Mouse (Mus musculus) forelimb bud, embryonic 11.5 days (tissue): ENCODE measurements around the gene Vps13c.

ENCODE experiments used
- DNase-seq: peaks from one replicate; pipeline ENCODE4 v3.0.0-alpha.2; 2012; ENCODE audit warnings: low read depth, low spot score

Gene Vps13c

GRCm38 (mm10) chr9:67877081-67877718 lies 37.0 kb downstream of the Vps13c start:
- peak; percentile 34 for DNase-seq

GRCm38 (mm10) chr9:67878197-67878769 lies 38.1 kb downstream of the Vps13c start:
- no peak for DNase-seq

- no peak for DNase-seq
These were observed 43.3 kb downstream of the Vps13c start for GRCm38 (mm10) chr9:67883349-67883984.

GRCm38 (mm10) chr9:67884095-67884494 lies 43.9 kb downstream of the Vps13c start:
- no peak for DNase-seq

- DNase-seq, result no peak
These were observed 47.0 kb downstream of the Vps13c start for GRCm38 (mm10) chr9:67886981-67887720.

GRCm38 (mm10) chr9:67893474-67893873 lies 53.3 kb downstream of the Vps13c start:
- DNase-seq, result no peak

- no peak for DNase-seq
These were observed 56.6 kb downstream of the Vps13c start for GRCm38 (mm10) chr9:67896646-67897295.

GRCm38 (mm10) chr9:67900398-67900797 lies 60.2 kb downstream of the Vps13c start:
- no peak for DNase-seq

GRCm38 (mm10) chr9:67904355-67904754 lies 64.2 kb downstream of the Vps13c start:
- no peak for DNase-seq

- no peak for DNase-seq
These were observed 65.3 kb downstream of the Vps13c start for GRCm38 (mm10) chr9:67905541-67905940.

- no peak for DNase-seq
These were observed 74.5 kb downstream of the Vps13c start for GRCm38 (mm10) chr9:67914681-67915080.

GRCm38 (mm10) chr9:67922350-67922749 lies 82.2 kb downstream of the Vps13c start:
- DNase-seq, result no peak

GRCm38 (mm10) chr9:67930629-67931028 lies 90.4 kb downstream of the Vps13c start:
- no peak for DNase-seq

- no peak for DNase-seq
These were observed 97.1 kb downstream of the Vps13c start for GRCm38 (mm10) chr9:67937286-67937685.

GRCm38 (mm10) chr9:67955466-67956010 lies 115.3 kb downstream of the Vps13c start:
- no peak for DNase-seq

GRCm38 (mm10) chr9:67961953-67962352 lies 121.8 kb downstream of the Vps13c start:
- DNase-seq, result no peak

GRCm38 (mm10) chr9:67965889-67966288 lies 125.7 kb downstream of the Vps13c start:
- no peak for DNase-seq

GRCm38 (mm10) chr9:67967011-67967410 lies 126.8 kb downstream of the Vps13c start:
- no peak for DNase-seq

- peak; percentile 76 for DNase-seq
These were observed 133.3 kb downstream of the Vps13c start for GRCm38 (mm10) chr9:67973451-67973850.

- DNase-seq, result no peak
These were observed 135.3 kb downstream of the Vps13c start for GRCm38 (mm10) chr9:67975491-67975890.

- DNase-seq, result no peak
These were observed 166.4 kb downstream of the Vps13c start for GRCm38 (mm10) chr9:68006566-68006965.

- peak; percentile 77 for DNase-seq
These were observed 174.8 kb downstream of the Vps13c start for GRCm38 (mm10) chr9:68014991-68015396.
